Mouse (Mus musculus): ENCODE measurements around the gene Inppl1. TPM values are rescaled to one million over a fixed set of nuclear protein-coding genes. Genes with fewer than 3 reads are reported as not detected.

The Inppl1 gene
- polyA plus RNA-seq, 1 experiment: 241 TPM

- TF ChIP-seq MYOD1 (IDR thresholded peaks at IDR 0.05; ENCODE audit: control insufficient read depth in 1 of 3, insufficient read length in 2 of 3, low read depth in 2 of 3): no peak
- TF ChIP-seq REST (IDR thresholded peaks at IDR 0.05; ENCODE audit: insufficient read depth, insufficient read length): no peak
- no peak for TF ChIP-seq USF1 (IDR thresholded peaks at IDR 0.05; ENCODE audit: low read depth)
- no peak for TF ChIP-seq E2F4 (IDR thresholded peaks at IDR 0.05; ENCODE audit: insufficient read depth)
- no peak for TF ChIP-seq MAX (IDR thresholded peaks at IDR 0.05; ENCODE audit: low read depth)
- no peak for TF ChIP-seq POLR2A (IDR thresholded peaks at IDR 0.05; ENCODE audit: insufficient read length, low read depth)
- no peak overlapping the region for H3K4me2 ChIP-seq (ENCODE audit: low read depth)
- H3K27me3 ChIP-seq (ENCODE audit: control insufficient read depth, insufficient read depth, insufficient read length): no peaks in the 10 kb centered on the region
- H3ac ChIP-seq (ENCODE audit: control insufficient read depth, insufficient read length): no peak overlapping the region
- H3K36me3 ChIP-seq (ENCODE audit: control insufficient read depth, insufficient read depth): no peaks in the 10 kb centered on the region
- H3K79me2 ChIP-seq (ENCODE audit: control insufficient read depth, insufficient read depth): no peaks in the 10 kb centered on the region
- no peak overlapping the region for H3K4me3 ChIP-seq
Measured at GRCm38 (mm10) chr7:101880855-101881254, 42.8 kb upstream of the Inppl1 start.

DNA sequence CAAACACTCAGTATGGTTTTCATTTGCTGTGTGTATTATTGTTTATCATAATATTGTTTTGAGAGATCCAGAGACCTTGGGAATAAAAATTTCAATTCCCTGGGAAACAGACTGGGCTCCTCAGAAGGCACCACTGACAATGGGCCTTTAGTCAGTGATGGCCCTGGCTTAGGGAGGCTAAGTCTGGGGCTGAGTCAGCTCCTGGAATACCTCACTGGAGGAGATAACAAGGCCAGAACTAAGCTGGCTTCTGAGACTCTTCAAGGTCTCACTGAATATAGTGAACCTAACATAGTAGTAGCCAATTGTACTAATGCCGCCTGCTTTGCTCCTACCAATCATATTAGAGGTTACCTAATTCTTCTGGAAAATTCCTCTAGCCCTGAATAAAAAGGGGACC, 37.9 kb upstream of the Inppl1 start:
- TF ChIP-seq MYOD1 (IDR thresholded peaks at IDR 0.05; ENCODE audit: control insufficient read depth in 1 of 3, insufficient read length in 2 of 3, low read depth in 2 of 3) (no peak), E2F4 (IDR thresholded peaks at IDR 0.05; ENCODE audit: insufficient read depth) (no peak), USF1 (IDR thresholded peaks at IDR 0.05; ENCODE audit: low read depth) (no peak), MAX (IDR thresholded peaks at IDR 0.05; ENCODE audit: low read depth) (no peak), MYOG (IDR thresholded peaks at IDR 0.05; ENCODE audit: control insufficient read depth in 1 of 3, insufficient read depth in 1 of 3, insufficient read length in 2 of 3, low read depth in 2 of 3) (no peak), TCF3 (IDR thresholded peaks at IDR 0.05; ENCODE audit: insufficient read length, low read depth) (no peak)
- no peak overlapping the region for H3ac ChIP-seq (ENCODE audit: control insufficient read depth, insufficient read length)
- H3K79me2 ChIP-seq (ENCODE audit: control insufficient read depth, insufficient read depth): no peaks in the 10 kb centered on the region

DNA sequence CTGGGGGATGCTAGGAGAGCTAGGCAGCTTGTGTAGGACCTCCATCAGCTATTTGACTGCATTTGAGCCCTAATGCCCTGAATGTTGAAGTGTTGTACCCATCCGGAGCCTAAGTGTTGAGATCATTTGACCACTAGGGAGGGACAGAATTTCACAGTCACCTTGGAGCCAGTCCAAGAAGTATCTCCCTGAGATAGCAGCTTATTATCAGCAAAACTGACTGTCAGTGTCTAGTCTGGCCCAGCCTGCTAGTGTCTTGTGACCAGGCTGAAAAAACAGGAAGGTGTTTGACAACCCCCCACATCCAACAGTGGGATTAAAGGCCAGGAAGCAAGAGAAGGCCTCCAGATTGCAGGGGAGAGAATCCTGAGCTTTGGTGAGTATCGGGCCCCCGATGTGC, 33.3 kb upstream of the Inppl1 start:
- no peak overlapping the region for H3ac ChIP-seq (ENCODE audit: control insufficient read depth, insufficient read length)
- no peaks in the 10 kb centered on the region for H3K36me3 ChIP-seq (ENCODE audit: control insufficient read depth, insufficient read depth)
- H3K79me2 ChIP-seq (ENCODE audit: control insufficient read depth, insufficient read depth): no peaks in the 10 kb centered on the region
- TF ChIP-seq MYOG (IDR thresholded peaks at IDR 0.05; ENCODE audit: control insufficient read depth in 1 of 3, insufficient read depth in 1 of 3, insufficient read length in 2 of 3, low read depth in 2 of 3): no peak
- TF ChIP-seq USF1 (IDR thresholded peaks at IDR 0.05; ENCODE audit: low read depth): no peak
- TF ChIP-seq CEBPB (IDR thresholded peaks at IDR 0.05; ENCODE audit: insufficient read depth, poor library complexity, severe bottlenecking): no peak
- no peak for TF ChIP-seq POLR2AphosphoS2 (IDR thresholded peaks at IDR 0.05; ENCODE audit: insufficient read length, low read depth)
- no peak for TF ChIP-seq TCF12 (IDR thresholded peaks at IDR 0.05; ENCODE audit: insufficient read depth, poor library complexity, severe bottlenecking)
- TF ChIP-seq E2F4 (IDR thresholded peaks at IDR 0.05; ENCODE audit: insufficient read depth): no peak
- TF ChIP-seq MAX (IDR thresholded peaks at IDR 0.05; ENCODE audit: low read depth): no peak
- TF ChIP-seq POLR2A (IDR thresholded peaks at IDR 0.05; ENCODE audit: insufficient read length, low read depth): no peak
- no peak for TF ChIP-seq TCF3 (IDR thresholded peaks at IDR 0.05; ENCODE audit: insufficient read length, low read depth)
- TF ChIP-seq REST (IDR thresholded peaks at IDR 0.05; ENCODE audit: insufficient read depth, insufficient read length): no peak
- TF ChIP-seq MYOD1 (IDR thresholded peaks at IDR 0.05; ENCODE audit: control insufficient read depth in 1 of 3, insufficient read length in 2 of 3, low read depth in 2 of 3): no peak
- TF ChIP-seq SRF (IDR thresholded peaks at IDR 0.05; ENCODE audit: control insufficient read depth, insufficient read length, low read depth): no peak
- H3K4me2 ChIP-seq (ENCODE audit: low read depth): no peak overlapping the region
- no peaks in the 10 kb centered on the region for H3K27me3 ChIP-seq (ENCODE audit: control insufficient read depth, insufficient read depth, insufficient read length)
- no peak overlapping the region for H3K4me3 ChIP-seq

More for the DNA sequence above, 37.9 kb upstream of the Inppl1 start:
- Histone ChIP-seq H3K36me3 (ENCODE audit: control insufficient read depth, insufficient read depth) (no peaks in the 10 kb centered on the region), H3K27me3 (ENCODE audit: control insufficient read depth, insufficient read depth, insufficient read length) (no peaks in the 10 kb centered on the region), H3K4me2 (ENCODE audit: low read depth) (no peak overlapping the region), H3K4me3 (no peak overlapping the region)

- Histone ChIP-seq H3K36me3 (ENCODE audit: control insufficient read depth, insufficient read depth) (no peaks in the 10 kb centered on the region), H3K4me3 (no peak within 1 kb of the TSS), H3K27me3 (ENCODE audit: control insufficient read depth, insufficient read depth, insufficient read length) (no peaks in the 10 kb centered on the region), H3ac (ENCODE audit: control insufficient read depth, insufficient read length) (no peak within 1 kb of the TSS), H3K4me2 (ENCODE audit: low read depth) (no peak within 1 kb of the TSS), H3K79me2 (ENCODE audit: control insufficient read depth, insufficient read depth) (no peaks in the 10 kb centered on the region)
- TF ChIP-seq CEBPB (IDR thresholded peaks at IDR 0.05; ENCODE audit: insufficient read depth, poor library complexity, severe bottlenecking): no peak
Measured at GRCm38 (mm10) chr7:101870629-101871028, 32.6 kb upstream of the Inppl1 start, which contains the start of gene Folr1. Folr1 (minus strand) TSS chr7:101870788.

DNA sequence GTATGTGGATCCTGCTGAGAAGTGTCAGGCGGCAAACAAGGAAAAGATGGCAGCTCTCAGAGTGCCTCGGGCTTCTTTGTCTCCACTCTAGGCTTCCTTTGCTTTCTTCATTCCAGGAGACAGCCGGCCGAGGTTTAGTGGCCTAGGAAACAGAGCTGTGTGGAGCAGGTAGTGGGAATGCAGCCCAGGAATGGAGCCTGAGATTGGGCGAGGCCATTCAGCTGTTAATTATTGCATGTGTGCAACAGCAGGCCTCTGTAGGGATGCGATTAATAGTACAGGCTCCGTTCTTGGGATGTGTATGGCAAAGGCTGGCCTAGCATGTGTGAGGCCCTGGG, 31.1 kb upstream of the Inppl1 start:
- Histone ChIP-seq H3K4me3 (no peak overlapping the region), H3ac (ENCODE audit: control insufficient read depth, insufficient read length) (no peak overlapping the region), H3K79me2 (ENCODE audit: control insufficient read depth, insufficient read depth) (no peaks in the 10 kb centered on the region), H3K4me2 (ENCODE audit: low read depth) (no peak overlapping the region), H3K36me3 (ENCODE audit: control insufficient read depth, insufficient read depth) (no peaks in the 10 kb centered on the region), H3K27me3 (ENCODE audit: control insufficient read depth, insufficient read depth, insufficient read length) (no peaks in the 10 kb centered on the region)
- no peak for TF ChIP-seq POLR2A (IDR thresholded peaks at IDR 0.05; ENCODE audit: insufficient read length, low read depth)

Data from myocyte (in vitro differentiated cells).